Mouse (Mus musculus): ENCODE measurements around the gene Mroh2a.

Mroh2a gene

DNA sequence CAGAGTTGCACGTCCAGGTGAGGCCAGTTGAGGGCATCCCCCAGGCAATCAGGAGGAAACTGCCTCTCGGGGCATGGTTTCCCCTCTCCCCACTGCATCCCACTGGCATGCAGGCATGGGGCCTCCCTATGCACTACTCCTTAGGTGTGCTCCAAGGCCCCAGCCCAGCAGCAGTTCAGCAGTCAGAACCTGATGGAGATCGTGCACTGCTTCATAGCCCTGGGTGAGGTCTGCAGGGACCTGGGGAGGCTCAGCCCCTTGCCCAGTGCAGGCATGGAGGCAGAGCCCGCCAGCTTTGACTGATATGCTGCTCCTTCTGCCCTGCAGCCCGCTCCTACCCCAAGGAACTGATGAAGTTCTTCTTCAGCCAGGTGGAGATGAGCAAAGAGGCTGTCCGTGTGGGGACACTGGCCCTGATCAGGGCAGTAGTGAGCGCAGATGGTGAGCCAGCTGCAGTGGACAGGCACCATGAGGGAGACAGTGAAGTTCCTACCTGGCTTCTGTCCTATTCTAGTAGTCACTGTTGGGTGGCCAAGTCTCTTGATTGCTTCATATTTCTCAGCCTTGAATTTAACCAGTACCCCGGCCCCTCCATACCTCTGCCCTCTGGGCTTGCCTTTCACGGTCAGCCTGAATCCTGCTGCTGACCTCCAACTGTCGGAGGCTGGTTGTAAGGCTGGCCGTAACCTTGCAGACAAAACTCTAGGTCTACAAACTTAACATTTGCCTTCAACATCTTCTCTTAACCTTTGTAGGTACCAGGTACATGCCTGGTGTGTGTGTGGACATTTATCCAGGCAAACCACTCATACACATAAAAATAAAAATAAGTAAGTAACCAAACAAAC lies 8.5 kb downstream of the Mroh2a start:
- DNase-seq (ENCODE audit: low read depth, low spot score) = no peak

DNA sequence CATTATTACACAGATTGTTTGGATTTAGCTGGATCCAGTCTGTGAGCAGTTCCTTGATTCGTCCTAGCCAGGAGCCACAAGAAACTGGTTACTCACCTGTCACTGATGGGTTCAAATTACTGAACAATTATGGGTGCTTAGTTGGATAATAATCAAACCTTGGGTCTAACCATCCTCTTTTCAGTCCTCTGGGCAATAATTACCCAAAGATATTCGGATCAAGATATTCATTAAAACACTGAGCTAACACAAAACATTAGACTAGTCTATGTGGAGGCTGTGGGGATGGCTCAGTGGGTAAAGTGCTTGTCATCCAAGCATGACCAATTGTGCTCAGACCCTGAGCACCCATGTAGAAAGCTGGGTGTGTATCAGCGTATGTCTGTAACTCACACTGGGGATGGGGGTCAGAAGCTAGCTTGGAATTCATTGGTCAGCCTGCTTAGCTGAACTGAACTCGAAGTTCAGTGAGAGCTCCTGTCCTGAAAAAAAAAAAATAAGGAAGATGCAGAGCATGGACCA lies 9.2 kb downstream of the Mroh2a start:
- DNase-seq (ENCODE audit: low read depth, low spot score) = no peak

DNA sequence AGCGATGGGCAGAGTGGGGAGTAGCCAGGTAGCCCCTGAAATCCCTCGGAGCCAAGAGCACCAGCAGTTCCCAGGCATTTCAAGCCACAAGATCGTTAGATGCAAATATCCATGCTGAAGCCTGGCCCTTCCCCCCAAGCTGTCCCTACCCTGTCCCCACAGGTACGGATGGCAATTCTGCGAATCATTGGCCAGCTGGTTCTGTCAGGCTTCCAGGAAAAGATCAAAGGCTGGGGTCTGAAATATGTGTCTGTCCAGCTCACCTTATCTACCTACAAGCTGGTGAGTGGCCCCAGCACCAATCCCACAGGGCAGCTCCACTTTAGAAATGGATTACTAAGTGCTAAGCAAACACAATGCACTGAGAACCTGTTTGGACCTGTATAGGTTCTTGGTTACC lies 10.5 kb downstream of the Mroh2a start:
- DNase-seq (ENCODE audit: low read depth, low spot score) = no peak

DNA sequence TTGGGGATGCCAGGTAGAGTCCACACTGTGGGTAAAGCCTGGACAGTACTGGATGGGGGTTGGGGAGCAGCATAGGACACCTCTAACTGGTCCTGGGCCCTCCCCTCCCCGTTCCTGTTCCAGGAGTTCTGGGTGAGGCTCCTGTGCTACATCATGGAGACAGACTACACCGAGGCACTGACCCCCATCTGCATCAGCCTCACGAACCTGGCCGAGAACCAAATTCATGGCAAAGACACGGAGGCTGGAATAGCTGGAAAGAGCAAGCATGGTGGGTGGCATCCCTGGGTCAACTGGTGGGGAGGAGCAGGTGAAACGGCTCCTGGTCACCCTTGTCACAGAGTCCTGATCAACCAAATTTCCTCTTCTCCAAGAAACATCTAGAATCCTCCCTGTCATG lies 12.0 kb downstream of the Mroh2a start:
- DNase-seq (ENCODE audit: low read depth, low spot score) = no peak

DNA sequence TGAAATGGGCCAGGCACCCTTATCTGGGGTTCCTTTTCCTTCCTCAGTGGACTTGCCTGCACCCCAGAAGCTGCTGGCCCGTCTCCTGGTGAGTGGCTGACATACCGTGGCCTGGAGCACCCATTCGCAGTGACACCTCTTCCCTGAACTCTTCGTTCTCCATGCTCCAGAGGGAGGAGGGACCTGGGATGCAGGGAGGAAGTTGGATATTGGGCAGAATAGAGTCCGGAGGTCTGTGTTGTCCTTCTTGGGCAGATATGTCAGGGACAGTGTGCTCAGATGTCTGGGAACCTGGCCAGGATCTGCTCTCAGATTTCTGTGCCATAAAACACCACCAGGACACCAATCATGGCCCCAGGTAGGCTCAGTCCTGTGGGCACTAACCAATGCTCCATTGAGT lies 13.3 kb downstream of the Mroh2a start:
- DNase-seq (ENCODE audit: low read depth, low spot score) = no peak

DNA sequence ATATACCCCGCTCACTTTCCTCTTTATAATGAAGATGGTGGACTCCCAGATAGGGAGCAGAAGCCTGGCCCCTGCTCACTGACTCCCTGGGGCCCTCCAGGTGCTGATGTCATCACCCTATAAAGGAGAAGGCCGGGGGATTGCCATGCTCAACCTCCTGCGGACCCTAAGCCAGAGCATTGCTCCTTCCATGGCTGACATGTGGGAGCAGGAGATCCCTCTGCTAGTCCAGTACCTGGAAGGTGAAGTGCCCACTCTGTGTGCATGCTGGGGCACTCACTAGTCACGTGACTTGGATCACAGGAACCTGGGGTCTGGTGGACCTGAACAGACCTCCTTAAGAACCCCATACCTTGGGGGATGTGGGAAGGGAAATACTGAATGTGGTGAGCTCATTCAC lies 13.8 kb downstream of the Mroh2a start:
- DNase-seq (ENCODE audit: low read depth, low spot score) = no peak

DNA sequence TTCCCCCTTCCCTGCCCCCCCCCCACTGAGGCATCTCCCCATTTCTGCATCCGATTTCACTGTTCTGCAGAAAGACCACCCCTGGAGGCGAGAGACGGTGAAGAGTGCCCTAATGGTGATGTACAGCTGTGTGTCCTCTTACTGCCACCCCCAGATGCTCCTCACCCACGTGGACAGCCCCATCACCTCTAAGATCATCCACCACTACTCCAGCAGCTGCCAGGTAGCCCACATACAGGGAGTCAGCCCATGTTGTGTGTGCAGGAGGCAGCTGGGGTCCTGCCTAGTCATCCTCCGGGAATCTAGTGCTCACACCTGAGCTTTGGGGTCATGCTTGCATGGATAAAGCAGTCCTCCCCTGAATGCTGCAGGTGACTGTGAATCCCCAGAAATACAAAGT lies 17.1 kb downstream of the Mroh2a start:
- no peak for DNase-seq (ENCODE audit: low read depth, low spot score)

DNA sequence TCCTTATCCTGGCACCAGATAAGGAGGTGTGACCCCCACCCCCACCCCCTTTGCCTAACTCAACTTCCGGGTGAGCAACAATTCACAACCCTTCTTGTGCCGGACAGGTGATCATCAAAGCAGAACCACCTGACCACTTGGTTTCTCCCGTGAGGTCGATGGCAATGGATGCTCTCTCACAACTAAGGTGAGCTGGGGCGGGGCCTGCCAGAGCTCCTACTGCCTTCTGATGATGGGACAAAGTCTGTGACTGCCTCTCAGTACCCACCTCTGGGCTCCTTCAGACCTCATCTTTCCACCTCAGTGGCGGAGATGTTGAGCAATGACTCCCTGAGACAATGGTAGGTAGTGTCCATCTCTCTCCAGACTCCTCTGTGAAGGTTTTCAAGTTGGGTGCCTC lies 19.1 kb downstream of the Mroh2a start:
- no peak for DNase-seq (ENCODE audit: low read depth, low spot score)

DNA sequence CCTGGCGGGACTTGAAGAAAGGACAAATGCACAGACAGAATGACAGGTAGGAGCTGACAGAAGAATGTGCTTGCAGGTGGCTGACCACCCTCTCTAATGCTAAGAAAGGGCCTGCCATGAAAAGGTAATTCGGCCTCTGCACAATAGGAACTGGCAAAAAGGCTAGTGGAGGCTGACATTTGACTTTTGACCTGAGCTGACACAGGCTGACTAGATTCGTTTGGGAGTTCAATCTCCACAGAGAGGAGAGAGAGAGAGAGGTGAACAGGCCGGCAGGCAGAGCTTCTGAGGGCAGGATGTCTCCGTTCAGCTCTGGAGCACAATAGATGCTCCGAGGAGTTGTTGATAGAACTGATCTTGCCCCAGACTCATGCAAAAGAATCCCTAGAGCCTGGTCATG lies 19.6 kb downstream of the Mroh2a start:
- DNase-seq (ENCODE audit: low read depth, low spot score) = no peak

DNA sequence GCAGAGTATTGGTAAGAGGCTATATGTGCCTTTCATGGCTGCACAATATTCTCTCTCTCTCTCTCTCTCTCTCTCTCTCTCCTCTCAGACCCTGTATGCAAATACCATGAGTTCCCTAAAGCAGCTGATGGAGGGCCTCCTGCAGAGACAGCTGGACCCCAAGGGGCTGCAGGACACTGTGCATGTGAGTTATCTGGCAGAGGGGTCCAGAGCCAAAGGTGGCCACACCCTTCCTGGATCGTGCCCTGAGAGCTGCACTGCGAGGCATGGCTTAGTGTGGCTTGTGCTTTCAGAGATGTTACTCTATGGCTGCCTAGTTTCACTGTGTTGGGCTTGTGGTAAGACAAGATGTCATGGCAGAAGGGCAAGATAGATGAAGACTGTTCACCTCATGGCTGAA lies 20.9 kb downstream of the Mroh2a start:
- no peak for DNase-seq (ENCODE audit: low read depth, low spot score)

DNA sequence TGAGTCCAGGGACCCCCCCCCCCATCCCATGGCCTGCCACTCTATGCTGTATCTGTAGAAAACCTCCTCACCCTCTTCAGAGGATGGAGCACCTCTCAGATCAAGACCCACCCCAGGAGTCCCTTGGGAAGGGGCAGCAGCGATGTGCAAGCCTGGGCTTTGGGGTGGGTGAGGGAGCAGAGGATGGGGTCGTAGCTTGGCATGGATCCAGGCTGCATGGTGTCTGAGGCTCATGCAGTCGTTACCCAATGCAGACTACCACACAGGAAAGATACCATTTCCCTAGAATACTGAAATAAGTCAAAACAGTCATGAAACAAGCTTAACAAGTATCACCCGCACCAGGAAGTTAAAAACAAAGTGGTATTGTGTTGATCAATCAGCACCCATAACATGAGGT lies 21.9 kb downstream of the Mroh2a start:
- DNase-seq (ENCODE audit: low read depth, low spot score) = no peak

DNA sequence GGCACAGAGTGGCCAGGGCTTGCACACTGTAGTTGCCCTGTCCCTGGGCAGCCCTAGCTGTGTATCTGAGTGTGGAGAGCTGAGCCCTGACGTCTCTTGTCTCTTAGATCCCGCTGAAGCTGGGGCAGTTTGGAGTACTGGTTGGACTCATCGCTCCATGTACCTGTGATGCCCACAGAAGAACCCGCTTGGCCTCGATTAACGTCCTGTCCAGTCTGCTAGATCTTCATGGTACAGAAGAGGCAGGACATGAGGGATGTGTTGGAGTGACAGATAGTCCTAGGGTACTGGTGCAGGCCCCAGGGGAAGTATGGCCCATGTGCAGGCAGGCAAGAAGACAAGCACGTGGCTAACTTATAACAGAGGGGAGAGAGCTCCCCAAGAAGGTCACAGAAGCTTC lies 22.8 kb downstream of the Mroh2a start:
- no peak for DNase-seq (ENCODE audit: low read depth, low spot score)

DNA sequence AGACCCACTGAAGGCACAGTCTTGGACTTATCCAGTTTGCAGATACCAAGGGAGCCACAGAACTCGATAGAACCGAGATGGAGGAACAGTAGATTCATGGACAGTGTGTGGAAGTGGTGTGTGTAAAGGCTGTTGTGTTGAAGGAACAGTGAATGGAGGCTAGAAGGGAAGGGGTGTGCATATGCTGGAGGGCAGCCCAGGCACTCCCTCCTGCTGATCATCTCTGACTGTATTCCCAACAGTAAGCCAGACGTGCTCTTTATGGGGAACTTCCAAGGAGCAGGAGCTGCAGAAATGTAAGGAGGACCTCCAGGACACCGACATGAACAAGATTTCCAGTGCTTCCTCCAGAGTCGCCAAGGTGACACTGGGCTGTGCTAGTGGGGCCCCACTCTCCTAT lies 23.2 kb downstream of the Mroh2a start:
- no peak for DNase-seq (ENCODE audit: low read depth, low spot score)

DNA sequence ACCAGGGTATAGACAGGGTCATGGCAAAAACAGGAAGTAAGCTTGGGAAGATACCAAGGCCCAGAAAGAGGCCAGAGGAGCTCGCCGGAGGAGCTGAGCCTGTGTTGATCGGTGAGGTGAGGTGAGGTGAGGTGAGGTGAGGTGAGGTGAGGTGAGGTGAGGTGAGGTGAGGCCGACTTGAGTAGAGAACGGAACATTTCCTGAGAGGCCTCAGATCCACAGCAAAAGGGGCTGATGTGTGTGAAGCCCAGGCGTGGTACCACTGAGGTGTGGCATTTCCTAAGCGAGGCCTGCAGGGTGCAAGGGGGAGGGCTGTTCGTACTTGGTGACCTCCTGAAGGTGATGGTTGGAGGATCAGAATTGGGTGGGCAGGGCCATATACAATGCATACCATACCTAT lies 26.3 kb downstream of the Mroh2a start:
- DNase-seq (ENCODE audit: low read depth, low spot score) = no peak

DNA sequence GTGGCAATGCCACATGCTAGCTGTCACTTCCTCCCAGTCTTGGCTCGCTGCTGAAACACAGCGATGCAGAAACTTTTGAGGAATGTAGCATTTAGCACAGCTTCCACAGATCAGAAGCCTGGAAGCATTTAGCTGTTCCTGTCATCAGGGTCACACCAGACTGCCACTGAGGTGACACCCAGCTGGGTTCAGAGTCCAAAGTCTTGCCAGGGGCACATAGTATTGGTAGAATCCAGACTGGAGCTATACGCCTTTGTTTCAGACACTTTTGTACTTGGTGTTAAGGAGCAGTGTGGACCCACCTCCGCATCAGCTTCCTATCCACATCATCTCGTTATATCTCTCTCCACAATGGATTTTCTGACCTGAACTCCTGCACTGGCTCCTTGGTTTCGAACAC lies 26.8 kb downstream of the Mroh2a start:
- no peak for DNase-seq (ENCODE audit: low read depth, low spot score)

DNA sequence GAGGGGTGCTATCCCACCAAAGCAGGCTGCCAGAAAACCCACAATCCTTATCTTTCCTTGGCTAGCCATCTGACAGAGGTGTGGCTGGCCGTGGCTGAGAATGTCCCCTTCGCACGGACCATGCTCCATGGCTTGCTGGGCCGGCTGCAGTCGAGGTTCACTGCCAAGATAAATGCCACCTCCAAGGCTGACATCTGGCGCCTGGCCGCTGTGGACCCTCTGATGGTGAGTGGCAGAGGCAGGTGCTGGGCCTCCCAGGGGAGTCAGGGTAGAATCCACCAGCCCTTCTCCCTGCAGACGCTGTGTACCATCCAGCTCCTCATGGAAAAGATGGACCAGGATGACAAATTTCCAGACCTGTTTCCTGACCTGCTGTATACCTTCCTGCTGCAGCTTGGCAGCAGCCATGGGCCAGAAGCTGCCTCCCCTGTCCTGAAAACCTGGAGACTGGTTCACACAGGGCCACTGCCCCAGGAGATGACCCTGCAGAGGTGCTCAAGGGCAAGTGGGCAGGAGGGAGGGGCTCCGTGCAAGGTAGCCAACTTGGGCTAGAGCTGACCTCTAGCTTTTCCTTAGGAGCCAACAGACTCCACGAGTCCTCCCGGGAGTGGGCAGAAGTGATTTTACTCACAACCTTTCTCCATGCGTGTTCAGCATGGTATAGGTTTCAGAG lies 28.1 kb downstream of the Mroh2a start:
- DNase-seq (ENCODE audit: low read depth, low spot score) = no peak

DNA sequence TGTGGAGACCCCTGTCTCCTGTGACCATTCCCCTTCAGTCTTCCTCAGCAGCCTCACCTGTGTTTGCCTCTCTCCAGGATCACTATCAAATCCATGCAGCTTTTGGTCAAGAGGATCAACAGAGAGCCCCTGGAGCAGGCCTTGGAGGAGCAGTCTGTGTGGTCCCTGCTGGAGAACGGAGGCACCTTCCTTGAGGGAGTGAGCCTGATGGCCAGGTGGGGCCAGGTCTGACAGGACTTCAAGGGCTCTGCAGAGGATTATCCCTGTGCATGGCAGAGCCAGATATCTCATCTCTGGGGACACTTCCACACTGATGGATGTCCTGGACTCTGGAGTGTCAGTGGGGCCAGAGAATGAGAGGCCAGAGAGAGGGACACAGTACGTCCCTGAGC lies 28.7 kb downstream of the Mroh2a start:
- DNase-seq (ENCODE audit: low read depth, low spot score) = no peak

DNA sequence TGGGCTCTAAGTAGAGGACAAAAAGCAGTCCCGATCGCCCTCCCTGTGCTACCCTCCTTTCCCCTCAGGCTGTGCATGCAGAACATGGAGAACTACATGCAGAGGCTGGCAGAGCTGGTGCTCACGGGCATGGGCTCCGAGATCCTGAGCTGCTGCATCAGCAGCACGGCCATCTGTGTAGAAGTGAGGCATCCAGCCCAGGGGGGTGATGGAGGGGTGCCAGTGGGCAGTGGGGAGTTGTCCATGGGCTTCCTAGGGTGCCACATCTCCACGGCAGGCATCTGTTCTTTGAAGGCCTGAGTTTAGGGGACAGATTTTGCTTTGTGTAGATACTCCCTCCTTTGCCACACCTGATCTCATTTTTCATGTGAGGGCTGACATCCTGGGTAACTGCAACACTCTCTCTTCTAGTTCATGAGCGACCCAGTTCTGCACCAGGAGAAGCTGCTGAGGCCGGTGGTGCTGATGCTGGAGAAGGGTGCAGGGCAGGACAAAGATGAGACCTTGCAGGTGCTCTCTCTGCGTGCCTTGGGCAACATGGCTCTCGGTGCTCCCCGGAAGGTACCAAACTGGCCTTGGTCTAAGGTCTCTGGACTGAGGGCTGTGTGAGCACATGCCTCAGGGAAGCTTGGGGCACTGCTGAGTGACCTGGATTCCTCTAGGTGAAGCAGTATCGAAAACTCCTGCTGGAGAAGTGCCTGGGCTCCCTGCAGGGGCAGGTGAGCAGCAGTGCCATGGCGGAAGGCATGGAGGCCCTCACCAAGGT lies 29.4 kb downstream of the Mroh2a start:
- DNase-seq (ENCODE audit: low read depth, low spot score) = no peak

DNA sequence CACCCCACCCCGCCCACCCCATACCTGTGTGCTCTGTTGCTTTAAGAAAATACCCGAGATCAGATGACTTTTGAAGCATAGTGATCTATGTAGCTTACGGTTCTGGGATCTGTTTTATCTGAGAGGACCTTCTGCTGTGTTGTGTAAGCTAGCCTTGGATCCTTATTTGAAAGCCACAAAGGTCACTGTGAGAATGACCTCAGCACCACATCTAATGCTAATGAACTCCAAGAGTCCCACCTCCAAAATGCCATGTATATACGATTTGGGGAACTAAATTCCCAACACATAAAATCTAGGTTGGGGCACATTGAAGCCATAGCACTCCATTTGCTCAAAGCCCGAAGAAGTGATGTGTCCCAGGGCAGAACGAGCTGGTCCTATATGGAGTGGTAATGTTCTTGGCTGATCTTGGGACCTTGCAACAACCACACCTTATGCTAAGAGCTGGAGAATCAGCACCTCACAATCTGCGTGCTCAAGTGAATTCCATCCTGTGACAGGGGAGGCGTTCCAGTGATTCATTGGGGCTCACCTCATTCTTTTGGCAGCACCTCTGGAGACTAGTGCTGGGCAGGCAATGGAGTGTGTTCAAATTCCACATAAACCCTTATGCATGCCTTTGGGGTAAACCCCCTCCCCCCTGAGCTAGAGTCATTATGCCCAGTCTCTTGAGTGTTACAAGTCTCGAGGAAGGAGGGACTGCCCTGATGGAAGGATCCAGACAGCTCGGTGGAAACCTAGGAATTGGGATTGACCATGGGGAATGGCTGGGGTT lies 30.3 kb downstream of the Mroh2a start:
- no peak for DNase-seq (ENCODE audit: low read depth, low spot score)

DNA sequence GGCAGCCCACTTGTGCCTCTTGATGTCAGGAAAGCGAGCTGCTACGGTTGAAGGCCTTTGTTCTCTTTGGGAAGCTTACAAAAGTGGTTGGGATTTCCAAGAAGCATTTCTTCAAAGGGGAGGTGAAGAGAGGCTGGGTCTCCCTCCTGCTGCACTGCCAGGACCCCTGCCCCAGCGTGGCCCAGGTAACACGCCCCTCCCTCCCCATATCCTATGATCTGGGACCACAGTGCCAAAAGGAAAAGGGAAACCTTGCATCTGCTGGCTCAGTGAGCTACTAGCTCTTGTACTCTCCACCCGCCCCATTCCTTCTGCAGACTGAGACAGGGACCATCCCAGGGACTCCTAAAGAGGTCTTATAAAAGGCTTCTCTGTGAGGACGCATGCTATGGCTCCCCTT lies 30.9 kb downstream of the Mroh2a start:
- DNase-seq (ENCODE audit: low read depth, low spot score) = no peak

DNA sequence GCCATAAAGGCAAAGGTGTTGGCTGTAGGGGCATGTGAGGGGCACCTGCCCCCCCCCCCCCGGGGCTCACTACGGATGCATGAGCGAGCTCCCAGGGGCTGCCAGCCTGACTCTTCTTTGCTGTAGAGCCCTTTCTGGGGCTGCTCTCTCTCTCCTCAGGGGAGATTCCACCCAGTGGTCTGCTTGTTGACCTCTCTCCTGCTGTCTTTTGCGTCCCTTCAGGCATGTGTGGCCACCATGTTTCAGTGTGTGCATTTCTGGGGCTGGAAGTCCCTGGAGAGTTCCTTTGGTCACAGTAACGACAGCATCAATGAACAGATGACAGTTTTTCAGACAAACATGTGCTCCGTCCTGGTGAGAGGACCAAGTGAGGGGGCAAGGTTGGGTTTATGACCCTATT lies 31.6 kb downstream of the Mroh2a start:
- DNase-seq (ENCODE audit: low read depth, low spot score) = no peak
